Mouse (Mus musculus): Measurements from ENCODE around the gene Mtch1.
A peak's percentile ranks its signal among the peaks of the same experiment; 100 is the strongest.

- TF ChIP-seq EP300 (IDR thresholded peaks at IDR 0.05) (no peak), CTCF (IDR thresholded peaks at IDR 0.05) (peak; percentile 100)
Measured at GRCm38 (mm10) chr17:29370984-29371723, 23.4 kb upstream of the Mtch1 start.
